Mouse (Mus musculus) lung, postnatal 0 days (tissue): Measurements from ENCODE around the gene Rbm25.

Experiments used
- CTCF ChIP-seq: IDR thresholded peaks from 2 replicates; pipeline ENCODE4 v1.5.1; 2016; ENCODE audit warnings: antibody characterized with exemption, mild to moderate bottlenecking
- EP300 ChIP-seq: IDR thresholded peaks from 2 replicates; pipeline ENCODE4 v1.6.1; 2016; ENCODE audit warnings: antibody characterized with exemption, mild to moderate bottlenecking, control low read depth

DNA sequence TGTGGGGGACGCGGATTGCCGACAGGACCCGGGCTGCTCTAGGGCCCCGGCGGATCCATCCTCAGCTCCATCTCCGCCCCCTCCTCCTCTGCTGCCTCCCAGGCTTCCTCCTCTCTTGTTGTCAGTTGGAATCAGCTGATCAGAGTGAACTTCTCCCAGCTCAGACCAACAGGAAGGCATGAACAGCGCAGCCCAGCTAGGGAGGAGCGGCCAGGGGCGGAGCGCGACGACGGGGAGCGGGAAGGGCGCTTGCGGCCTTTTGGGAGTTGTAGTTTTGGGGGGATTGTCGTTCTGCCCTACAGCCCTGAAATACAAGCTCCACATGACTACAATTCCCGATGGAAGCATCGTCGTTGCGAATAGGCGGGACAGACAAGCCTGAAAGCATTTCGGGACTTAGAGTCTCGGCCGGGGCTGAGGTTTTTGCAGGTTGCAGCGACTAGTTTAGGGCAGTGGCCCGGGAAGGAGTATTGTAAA lies 34.0 kb upstream of the Rbm25 start, which contains the start of gene Zfyve1:
- TF ChIP-seq CTCF (no peak), EP300 (no peak)
